Mouse (Mus musculus): ENCODE data around the gene C5ar1.

C5ar1 gene

DNA sequence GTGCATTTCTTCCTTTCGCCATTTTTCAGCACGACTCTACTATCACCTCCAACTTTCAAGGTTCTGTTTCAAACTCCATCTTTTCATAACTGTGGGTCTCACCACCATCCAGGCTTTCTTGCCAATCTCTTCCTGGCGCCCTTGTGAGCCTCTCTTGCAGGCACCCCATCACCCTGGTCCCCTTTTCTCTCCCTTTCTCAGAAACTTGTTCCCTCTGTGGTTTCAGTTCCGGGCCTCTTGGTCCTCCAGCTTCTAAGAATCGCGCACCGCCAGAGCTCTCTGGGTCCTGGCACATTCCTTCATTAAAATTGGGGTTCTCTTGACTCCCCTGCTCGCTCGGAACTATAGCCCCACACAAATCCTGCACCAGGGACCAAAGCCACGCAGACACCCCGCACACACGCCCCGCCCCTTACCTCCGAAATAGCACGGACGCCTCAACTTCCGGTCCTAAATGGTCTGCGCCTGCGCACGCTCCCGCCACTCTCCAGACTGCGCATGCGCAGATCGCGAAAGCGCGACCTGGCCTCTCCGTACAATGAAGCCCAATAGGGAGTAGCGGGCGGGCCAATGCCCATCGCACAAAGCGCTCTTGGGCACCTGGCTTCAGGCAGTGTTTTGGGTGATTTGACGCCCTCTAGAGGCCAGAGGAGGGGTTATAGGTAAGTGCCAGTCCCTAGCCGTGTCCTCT is 37.6 kb downstream of the C5ar1 start, which contains the start of gene Dhx34:
Gene Dhx34, minus strand, starts transcription at position 456 of the 691 bp plus-strand sequence.
- DNase-seq (ENCODE audit: low spot score), result peak; percentile 96

DNA sequence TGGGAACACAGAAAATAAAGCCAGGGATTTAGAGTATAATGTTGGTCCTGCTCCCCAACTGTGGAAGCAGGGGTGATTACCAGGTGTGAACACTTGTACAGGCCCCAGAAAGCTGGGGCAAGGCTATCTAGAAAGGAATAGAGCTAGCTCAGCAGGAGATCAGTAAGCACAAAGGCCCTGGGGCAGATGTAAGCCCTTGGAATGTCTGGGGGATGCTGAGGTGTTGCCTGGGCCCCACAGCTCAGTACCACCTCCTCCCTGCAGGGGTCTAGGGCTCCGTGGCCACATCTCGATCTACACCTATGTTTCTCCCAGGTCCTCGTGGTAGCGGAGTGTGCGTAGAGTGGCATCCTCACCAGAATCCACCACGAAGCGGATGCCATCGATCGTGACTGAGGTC is 45.4 kb downstream of the C5ar1 start:
- DNase-seq (ENCODE audit: low spot score), result no peak

DNA sequence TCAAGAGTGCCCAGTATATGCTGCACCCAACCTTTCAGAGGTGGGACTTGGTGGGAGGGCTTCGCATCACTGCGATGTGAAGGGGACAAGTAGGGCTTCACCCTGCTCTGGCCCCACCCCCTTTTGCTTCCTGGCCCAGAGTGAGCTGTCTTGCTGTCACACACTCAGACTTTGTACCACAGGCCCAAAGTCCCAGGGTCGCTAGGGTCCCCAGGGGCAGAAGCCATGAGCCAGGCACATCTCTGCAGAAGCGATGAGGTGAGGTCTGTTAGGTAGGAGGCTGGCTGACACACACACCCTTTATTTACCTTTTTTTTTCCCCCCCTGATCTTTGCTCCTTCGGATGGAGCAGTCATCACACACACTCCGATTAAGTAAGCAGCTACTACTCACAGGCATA is 46.1 kb downstream of the C5ar1 start:
- no peak for DNase-seq (ENCODE audit: low spot score)

DNA sequence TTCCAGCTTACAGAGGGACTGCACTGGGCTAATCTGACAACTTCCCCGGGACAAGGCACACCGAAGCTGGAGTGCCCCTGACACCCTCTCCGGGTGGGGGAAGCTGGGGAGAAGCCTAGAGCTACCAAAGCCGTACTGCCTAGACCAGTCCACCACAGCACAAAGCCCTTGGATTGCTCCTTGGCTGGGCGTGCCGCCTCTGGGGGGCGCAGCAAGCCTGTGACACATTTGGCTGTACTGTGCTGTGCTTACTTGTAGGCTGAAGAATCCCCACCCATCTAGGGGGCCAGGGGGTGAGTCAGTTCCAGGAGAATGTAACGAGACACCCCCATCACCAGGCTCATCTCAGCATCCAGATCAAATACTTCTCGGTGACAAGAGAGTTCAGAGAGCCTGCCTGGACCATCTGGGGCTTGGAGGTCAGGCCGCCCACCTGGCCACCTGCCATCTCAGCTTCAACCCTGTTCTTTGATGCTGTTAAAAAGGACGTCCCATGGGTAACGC is 48.4 kb downstream of the C5ar1 start:
- DNase-seq (ENCODE audit: low spot score), result no peak

DNA sequence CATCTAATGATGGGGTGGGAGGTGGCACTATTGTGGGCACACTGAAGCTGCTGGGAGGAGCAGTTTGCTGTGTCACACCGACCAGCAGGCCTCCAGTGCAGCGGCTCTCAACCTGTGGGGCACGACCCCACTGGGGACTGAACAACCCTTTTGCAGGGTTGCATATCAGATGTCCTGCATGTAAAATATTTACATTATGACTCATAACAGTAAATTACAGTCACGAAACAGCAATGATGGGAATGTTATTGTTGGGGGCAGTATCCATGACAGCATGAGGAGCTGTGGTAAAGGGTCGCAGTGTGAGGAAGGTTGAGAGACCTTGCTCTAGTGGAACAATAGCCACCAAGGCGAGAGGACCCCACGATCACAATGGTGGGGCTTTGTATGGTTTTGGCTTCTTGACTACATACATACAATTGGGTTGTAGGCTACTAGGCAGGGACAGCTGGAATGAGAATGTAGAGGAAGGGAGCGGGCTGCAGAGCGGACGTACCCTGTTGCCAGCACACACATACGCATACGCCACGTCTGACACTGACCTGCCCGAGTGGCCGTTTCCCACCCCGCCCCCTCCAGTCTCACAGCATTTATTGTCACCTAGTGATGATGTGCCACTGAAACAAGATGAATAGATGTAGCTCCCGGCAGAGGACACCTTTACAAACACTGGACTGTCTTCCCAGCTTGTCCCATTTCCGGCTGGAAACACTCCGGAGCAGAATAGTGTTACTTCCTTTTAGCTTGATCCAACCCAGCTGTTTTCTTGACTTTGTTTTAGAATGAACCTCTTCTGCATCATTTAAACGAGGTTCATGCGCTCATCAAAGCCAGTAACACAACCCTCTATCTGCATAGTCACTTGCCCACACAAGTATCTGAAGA is 50.3 kb downstream of the C5ar1 start:
- DNase-seq (ENCODE audit: low spot score), result no peak

DNA sequence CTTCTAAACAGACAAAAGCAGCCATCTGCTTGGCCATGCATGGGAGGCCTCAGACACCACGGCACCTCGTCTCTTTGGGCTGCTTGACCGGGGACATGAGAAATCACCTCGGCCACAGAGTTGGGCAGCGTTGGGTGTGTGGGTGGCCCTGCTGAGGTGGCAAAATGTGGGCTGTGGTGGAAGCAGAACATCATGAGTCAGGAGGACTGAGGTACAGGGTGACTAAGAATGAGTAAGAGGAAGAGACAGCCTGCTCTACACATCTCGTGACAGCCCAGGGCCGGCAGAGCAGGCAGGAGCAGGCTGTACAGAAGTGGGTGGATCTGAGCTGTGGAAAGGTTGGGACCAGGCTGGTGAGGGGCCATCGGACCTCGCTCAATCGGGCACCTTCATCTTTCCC is 51.8 kb downstream of the C5ar1 start:
- peak; percentile 22 for DNase-seq (ENCODE audit: low spot score)

DNA sequence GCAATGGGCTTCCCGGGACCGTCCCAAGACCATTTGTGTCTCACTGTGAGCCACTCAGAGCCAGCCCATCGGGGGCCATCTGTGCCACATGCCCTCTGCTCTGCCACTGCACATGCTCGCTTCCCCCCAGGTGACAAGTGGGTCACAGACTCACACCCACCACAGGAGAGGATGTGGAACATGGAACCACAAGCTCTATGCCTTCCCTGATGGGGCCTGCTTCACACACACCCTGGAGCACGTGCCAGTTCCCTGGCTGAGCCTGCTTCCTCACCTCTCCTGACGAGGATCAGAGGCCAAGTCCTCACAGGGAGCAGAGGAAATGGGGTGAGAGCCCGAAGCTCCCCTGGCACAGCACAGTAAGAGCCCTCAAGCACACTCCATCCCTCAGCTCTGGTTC is 52.3 kb downstream of the C5ar1 start:
- DNase-seq (ENCODE audit: low spot score), result no peak

DNA sequence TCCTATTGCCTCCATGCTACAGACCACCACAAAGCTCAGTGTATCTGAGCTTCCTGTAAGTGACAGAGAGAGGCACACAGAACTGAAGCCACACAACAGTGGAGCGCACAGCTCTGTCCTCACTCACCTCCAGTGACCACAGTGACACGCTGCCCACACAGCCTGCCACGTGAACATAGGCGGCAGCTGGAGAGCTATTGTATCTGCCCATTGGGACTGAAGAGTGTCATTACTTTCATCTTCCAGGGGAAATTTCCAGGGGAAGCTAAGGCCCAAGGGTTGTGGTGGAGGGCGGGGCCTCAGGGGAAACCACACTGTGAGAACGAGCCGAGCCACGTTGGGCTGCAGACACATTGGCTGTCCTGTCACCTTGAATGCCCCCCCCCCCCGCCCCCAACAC is 54.5 kb downstream of the C5ar1 start:
- DNase-seq (ENCODE audit: low spot score), result no peak

DNA sequence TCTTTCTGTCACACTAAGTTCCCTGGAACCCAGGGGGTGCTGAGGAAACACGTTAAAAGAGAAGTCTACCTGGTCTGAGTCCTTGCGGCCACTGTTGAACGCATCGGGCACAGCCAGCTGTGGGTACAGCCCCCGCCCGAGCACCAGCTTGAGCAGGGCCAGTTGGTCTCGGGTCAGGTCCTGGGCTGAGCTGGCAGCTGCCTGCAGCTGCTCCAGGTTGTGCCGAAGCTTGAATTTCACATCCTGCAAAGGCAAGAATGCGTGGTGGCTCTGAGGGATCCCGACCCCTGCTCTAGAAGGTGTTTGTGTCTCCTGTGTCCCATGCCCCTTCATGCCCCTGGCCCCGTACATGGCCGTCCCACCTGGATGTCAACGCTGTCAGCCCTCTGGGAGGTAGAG is 55.8 kb downstream of the C5ar1 start:
- DNase-seq (ENCODE audit: low spot score), result no peak

DNA sequence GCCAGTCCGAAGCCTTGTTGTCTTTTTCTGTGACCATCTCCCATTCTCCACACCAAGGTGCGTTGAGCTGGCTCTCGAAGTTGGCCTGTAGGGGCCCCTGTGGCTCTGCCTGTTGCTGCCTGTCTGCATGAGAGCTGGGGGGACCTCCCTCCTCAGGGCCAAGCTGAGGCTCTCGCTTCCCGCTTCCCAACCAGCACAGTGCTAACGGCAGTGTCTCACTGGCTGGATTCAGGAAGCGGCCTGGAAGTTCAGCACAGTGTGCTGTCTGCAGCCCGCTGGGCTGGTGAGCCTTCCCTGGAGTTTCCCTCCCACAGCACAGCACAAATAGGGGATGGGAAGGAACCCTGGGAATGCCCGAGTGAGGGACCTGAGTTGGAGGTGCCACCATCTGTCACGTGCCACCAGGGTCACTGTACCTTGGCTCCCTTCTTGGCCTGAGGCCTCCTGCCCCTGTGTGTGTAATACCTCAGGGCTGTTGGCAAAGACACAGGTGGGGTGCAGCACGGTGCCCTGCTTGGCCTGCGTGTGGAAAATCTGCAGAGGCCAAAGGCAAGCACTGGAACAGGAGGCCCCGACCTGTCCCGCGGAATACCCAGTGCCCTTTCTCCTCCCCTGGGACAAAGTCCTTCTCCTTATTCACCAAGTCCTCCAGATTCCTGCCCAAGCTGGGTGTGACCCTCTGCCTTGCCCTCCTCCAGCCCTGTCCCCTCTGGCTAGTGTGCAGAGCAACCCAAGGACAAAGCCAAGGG is 56.4 kb downstream of the C5ar1 start:
- no peak for DNase-seq (ENCODE audit: low spot score)

DNA sequence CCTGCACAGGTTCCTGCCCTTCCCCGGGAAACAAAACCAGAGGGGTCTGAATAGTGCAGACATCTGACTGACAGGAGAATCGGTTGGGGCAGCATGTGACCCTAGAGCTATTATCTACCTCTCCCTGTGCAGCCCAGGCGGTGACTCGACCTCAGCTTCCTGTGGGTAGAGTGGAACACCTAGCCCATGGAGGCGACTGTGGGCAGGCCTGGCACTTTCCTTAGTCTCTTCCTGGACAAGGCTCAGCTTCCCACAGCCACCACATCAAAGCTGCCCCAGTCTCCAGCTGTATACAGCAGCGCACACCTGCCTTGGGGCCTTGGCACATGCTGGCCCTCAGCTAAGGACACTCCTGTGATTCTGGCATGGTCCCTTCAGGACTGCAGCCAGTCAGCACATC is 58.2 kb downstream of the C5ar1 start:
- no peak for DNase-seq (ENCODE audit: low spot score)

DNA sequence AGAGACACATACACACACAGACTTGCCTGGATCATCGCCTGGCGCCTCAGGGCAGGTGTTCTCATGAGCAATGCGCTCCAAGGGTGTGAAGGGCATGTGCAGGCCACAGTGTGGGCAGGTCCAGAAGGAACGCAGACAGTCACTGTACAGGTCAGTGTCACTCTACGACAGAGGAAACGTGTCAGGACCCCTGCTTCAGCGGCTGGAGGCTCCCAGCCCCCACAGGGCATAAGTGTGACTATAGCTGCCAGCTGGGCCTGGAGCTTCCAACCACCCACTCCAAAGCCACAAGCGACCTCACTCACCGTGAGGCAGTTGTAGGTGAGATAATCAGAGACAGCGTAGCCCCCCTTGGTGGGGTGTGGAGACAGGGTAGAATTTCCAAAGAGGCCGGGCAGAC is 60.8 kb downstream of the C5ar1 start:
- DNase-seq (ENCODE audit: low spot score), result no peak

DNA sequence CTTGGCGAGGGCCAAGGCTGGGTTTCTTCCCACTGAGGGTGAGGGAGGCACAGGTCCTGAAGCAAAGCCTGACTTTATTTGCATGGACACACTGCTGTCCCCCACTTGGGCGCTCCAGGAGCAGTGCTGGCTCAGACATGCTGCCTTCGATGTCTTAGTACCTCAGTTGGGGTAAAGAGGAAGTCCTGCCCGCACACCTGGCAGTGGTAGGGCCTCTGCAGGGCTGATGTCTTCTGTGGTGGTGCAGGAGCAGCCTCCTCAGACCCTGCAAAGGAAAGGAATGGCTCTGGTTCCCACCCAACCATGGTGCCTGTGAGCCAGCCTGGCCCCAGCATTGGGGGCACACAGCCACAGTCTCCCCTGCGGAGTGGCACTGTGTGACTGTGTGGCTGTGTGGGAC is 62.2 kb downstream of the C5ar1 start:
- DNase-seq (ENCODE audit: low spot score), result no peak
